Mouse (Mus musculus) intestine, postnatal 0 days (tissue): ENCODE results near the gene Wipi1. TPM values are rescaled to one million over a fixed set of nuclear protein-coding genes. Genes with fewer than 3 reads are reported as not detected.

Source experiments
- ATAC-seq: fragments of 200-750 bp; cut with Nextera tagmentation; 2 replicates; pipeline ENCODE4 v1.8.0; 2017; ENCODE audit warnings: mild to moderate bottlenecking, moderate TSS enrichment, moderate library complexity
- H3K27ac ChIP-seq: fragments of 300-500 bp; sonication (generic); 2 replicates; pipeline ENCODE4 v1.5.1; 2014; ENCODE audit warnings: mild to moderate bottlenecking, low read depth, low read length, moderate library complexity
- H3K27me3 ChIP-seq: fragments of 300-500 bp; sonication (generic); replicated peaks from 2 replicates; pipeline ENCODE4 v1.6.1; 2014; ENCODE audit warnings: low read length, mixed read lengths; ENCODE audit not compliant: control insufficient read depth, insufficient read depth
- H3K36me3 ChIP-seq: fragments of 300-500 bp; sonication (generic); 2 replicates; pipeline ENCODE4 v1.6.1; 2014; ENCODE audit warnings: mild to moderate bottlenecking, moderate library complexity; ENCODE audit not compliant: control insufficient read depth, insufficient read depth
- H3K4me1 ChIP-seq: fragments of 300-500 bp; sonication (generic); replicated peaks from 2 replicates; pipeline ENCODE4 v1.6.1; 2014; ENCODE audit warnings: antibody characterized with exemption, low read length, mixed read lengths; ENCODE audit not compliant: control insufficient read depth, insufficient read depth
- H3K4me2 ChIP-seq: fragments of 300-500 bp; sonication (generic); replicated peaks from 2 replicates; pipeline ENCODE4 v1.6.1; 2014; ENCODE audit warnings: low read depth, mild to moderate bottlenecking, moderate library complexity
- H3K4me3 ChIP-seq: fragments of 300-500 bp; sonication (generic); 2 replicates; pipeline ENCODE4 v1.5.1; 2014; ENCODE audit warnings: low read depth, low read length
- H3K9ac ChIP-seq: fragments of 300-500 bp; sonication (generic); 2 replicates; pipeline ENCODE4 v1.6.1; 2014; ENCODE audit warnings: mild to moderate bottlenecking, low read depth, low read length
- H3K9me3 ChIP-seq: fragments of 300-500 bp; sonication (generic); 2 replicates; pipeline ENCODE4 v1.6.1; 2016; ENCODE audit warnings: mixed run types; ENCODE audit not compliant: control insufficient read depth
- CTCF ChIP-seq: sonication (generic); IDR thresholded peaks from 2 replicates; pipeline ENCODE4 v1.5.1; 2016; ENCODE audit warnings: low read depth, mild to moderate bottlenecking, control low read depth, antibody characterized with exemption, moderate library complexity
- WGBS: fragments of 180-500 bp; shearing (Covaris S2); extraction: QIAGEN DNeasy Blood & Tissue Kit; methylation state at CpG from one replicate; pipeline ENCODE4 v1.1.7; 2014; 5-methylcytosine and 5-hydroxymethylcytosine counted together
- polyA plus RNA-seq: library from polyadenylated mRNA; unstranded; fragments of >200 nt; fragmentation: Nextera tagmentation; extraction: Ambion mirVana; gene quantifications from 2 replicates; pipeline ENCODE4 v1.2.1, GENCODE M21; 2015

The Wipi1 gene
- polyA plus RNA-seq, 1 experiment from 2014 or later = 28.2 TPM

- Histone ChIP-seq H3K4me2 (no peak overlapping the region), H3K36me3 (no peaks in the 10 kb centered on the region), H3K27ac (peak overlapping the region; percentile 50), H3K9ac (no peak overlapping the region), H3K27me3 (no peaks in the 10 kb centered on the region), H3K4me1 (peaks cover 11% of the 10 kb centered on the region), H3K9me3 (no peaks in the 10 kb centered on the region), H3K4me3 (no peak overlapping the region)
- WGBS = 74% methylated on average over 7 of the region's 7 CpGs
- no peak for ATAC-seq
- TF ChIP-seq CTCF = no peak
Observed at GRCm38 (mm10) chr11:109544432-109544831, 67.3 kb downstream of the Wipi1 start.

GRCm38 (mm10) chr11:109543466-109543865 lies 68.3 kb downstream of the Wipi1 start:
- H3K27me3 ChIP-seq = no peaks in the 10 kb centered on the region
- H3K4me1 ChIP-seq = peaks cover 11% of the 10 kb centered on the region
- 52% methylated on average over 9 of the region's 9 CpGs for WGBS
- no peak overlapping the region for H3K9ac ChIP-seq
- H3K4me2 ChIP-seq = 0 out of 2 replicates have a peak overlapping the region, but pooled peaks have one; percentile 3
- no peak for TF ChIP-seq CTCF
- H3K4me3 ChIP-seq = no peak overlapping the region
- no peaks in the 10 kb centered on the region for H3K36me3 ChIP-seq
- no peaks in the 10 kb centered on the region for H3K9me3 ChIP-seq
- ATAC-seq = peak; percentile 69
- peak overlapping the region; percentile 50 for H3K27ac ChIP-seq

- H3K4me3 ChIP-seq = no peak overlapping the region
- no peak for ATAC-seq
- no peaks in the 10 kb centered on the region for H3K9me3 ChIP-seq
- no peaks in the 10 kb centered on the region for H3K27me3 ChIP-seq
- no peaks in the 10 kb centered on the region for H3K36me3 ChIP-seq
- TF ChIP-seq CTCF = no peak
- no peak overlapping the region; the same call in 1 of the 2 replicates for H3K9ac ChIP-seq
- H3K27ac ChIP-seq = no peak overlapping the region
- H3K4me2 ChIP-seq = no peak overlapping the region
- H3K4me1 ChIP-seq = no peaks in the 10 kb centered on the region; the same call in 1 of the 2 replicates
- 56% methylated on average over 6 of the region's 6 CpGs for WGBS
Observed at GRCm38 (mm10) chr11:109539290-109539689, 72.5 kb downstream of the Wipi1 start.

- Histone ChIP-seq H3K4me2 (no peak overlapping the region), H3K36me3 (no peaks in the 10 kb centered on the region), H3K27me3 (no peaks in the 10 kb centered on the region), H3K9ac (no peak overlapping the region), H3K27ac (no peak overlapping the region), H3K4me3 (no peak overlapping the region), H3K9me3 (no peaks in the 10 kb centered on the region), H3K4me1 (no peaks in the 10 kb centered on the region)
- no peak for TF ChIP-seq CTCF
- ATAC-seq = no peak
- WGBS = 75% methylated on average over 5 of the region's 5 CpGs
Observed at GRCm38 (mm10) chr11:109536939-109537338, 74.8 kb downstream of the Wipi1 start.

- no peak for ATAC-seq
- H3K27me3 ChIP-seq = no peaks in the 10 kb centered on the region
- no peaks in the 10 kb centered on the region for H3K36me3 ChIP-seq
- H3K4me1 ChIP-seq = no peaks in the 10 kb centered on the region
- no peak for TF ChIP-seq CTCF
- H3K9me3 ChIP-seq = no peaks in the 10 kb centered on the region
- 82% methylated on average over 6 of the region's 6 CpGs for WGBS
- no peak overlapping the region for H3K27ac ChIP-seq
- no peak overlapping the region for H3K9ac ChIP-seq
- H3K4me3 ChIP-seq = no peak overlapping the region
- H3K4me2 ChIP-seq = no peak overlapping the region
Observed at GRCm38 (mm10) chr11:109535966-109536365, 75.8 kb downstream of the Wipi1 start.

- ATAC-seq = no peak
- Histone ChIP-seq H3K27ac (no peak overlapping the region), H3K9me3 (no peaks in the 10 kb centered on the region), H3K36me3 (no peaks in the 10 kb centered on the region), H3K4me2 (no peak overlapping the region), H3K4me3 (no peak overlapping the region), H3K27me3 (no peaks in the 10 kb centered on the region), H3K9ac (no peak overlapping the region), H3K4me1 (no peaks in the 10 kb centered on the region)
- WGBS = 81% methylated on average over 4 of the region's 4 CpGs
- TF ChIP-seq CTCF = no peak
Observed at GRCm38 (mm10) chr11:109530030-109530429, 81.7 kb downstream of the Wipi1 start.

- H3K27me3 ChIP-seq = no peaks in the 10 kb centered on the region
- ATAC-seq = no peak
- no peak overlapping the region for H3K9ac ChIP-seq
- TF ChIP-seq CTCF = no peak
- 91% methylated on average over 4 of the region's 4 CpGs for WGBS
- H3K9me3 ChIP-seq = no peaks in the 10 kb centered on the region
- H3K4me2 ChIP-seq = no peak overlapping the region
- no peak overlapping the region for H3K4me3 ChIP-seq
- no peaks in the 10 kb centered on the region for H3K36me3 ChIP-seq
- H3K4me1 ChIP-seq = no peaks in the 10 kb centered on the region
- H3K27ac ChIP-seq = no peak overlapping the region
Observed at GRCm38 (mm10) chr11:109525571-109525970, 86.2 kb downstream of the Wipi1 start.
